Mouse (Mus musculus): ENCODE measurements around the gene Spg7.
"Not testable (repeated sequence)": the region's sequence is repeated elsewhere in the genome, so short reads cannot be mapped to it uniquely, and the experiment has no call there.

Spg7 gene

GRCm38 (mm10) chr8:123041008-123041773 is 21.6 kb upstream of the Spg7 start:
- peak in 1 of 2 experiments; percentile 60 for DNase-seq (ENCODE audit: low spot score in 2 of 2)

- no peak for DNase-seq (ENCODE audit: low spot score in 2 of 2)
Observed at GRCm38 (mm10) chr8:123041774-123042105, 21.0 kb upstream of the Spg7 start.

GRCm38 (mm10) chr8:123042158-123042973 is 20.4 kb upstream of the Spg7 start, which contains the start of gene Ankrd11:
Gene Ankrd11 (minus strand): TSS chr8:123042277.
- peak; percentile 97 to 100 for DNase-seq (ENCODE audit: low spot score in 2 of 2)

- no peak for DNase-seq (ENCODE audit: low spot score in 2 of 2)
Observed at GRCm38 (mm10) chr8:123042974-123043625, 19.6 kb upstream of the Spg7 start.

GRCm38 (mm10) chr8:123043941-123044340 is 18.8 kb upstream of the Spg7 start:
- DNase-seq (ENCODE audit: low spot score in 2 of 2), result no peak

GRCm38 (mm10) chr8:123044743-123045425 is 17.9 kb upstream of the Spg7 start:
- not testable (repeated sequence) for DNase-seq (ENCODE audit: low spot score in 2 of 2)

GRCm38 (mm10) chr8:123046706-123047105 is 16.0 kb upstream of the Spg7 start:
- DNase-seq (ENCODE audit: low spot score in 2 of 2), result no peak

- DNase-seq (ENCODE audit: low spot score in 2 of 2), result no peak
Observed at GRCm38 (mm10) chr8:123047827-123048226, 14.9 kb upstream of the Spg7 start.

GRCm38 (mm10) chr8:123048402-123048801 is 14.3 kb upstream of the Spg7 start:
- DNase-seq (ENCODE audit: low spot score in 2 of 2), result no peak

- DNase-seq (ENCODE audit: low spot score in 2 of 2), result no peak
Observed at GRCm38 (mm10) chr8:123051458-123051857, 11.3 kb upstream of the Spg7 start.

GRCm38 (mm10) chr8:123064072-123064471 is 1.3 kb downstream of the Spg7 start:
- DNase-seq (ENCODE audit: low spot score in 2 of 2), result no peak

GRCm38 (mm10) chr8:123064809-123065213 is 2.1 kb downstream of the Spg7 start:
- peak in 1 of 2 experiments; percentile 11 for DNase-seq (ENCODE audit: low spot score in 2 of 2)

GRCm38 (mm10) chr8:123065214-123066100 is 2.7 kb downstream of the Spg7 start:
- DNase-seq (ENCODE audit: low spot score in 2 of 2), result peak; percentile 91 to 92

- no peak for DNase-seq (ENCODE audit: low spot score in 2 of 2)
Observed at GRCm38 (mm10) chr8:123066101-123066683, 3.5 kb downstream of the Spg7 start.

- DNase-seq (ENCODE audit: low spot score in 2 of 2), result no peak
Observed at GRCm38 (mm10) chr8:123071176-123071575, 8.4 kb downstream of the Spg7 start.

- no peak for DNase-seq (ENCODE audit: low spot score in 2 of 2)
Observed at GRCm38 (mm10) chr8:123077213-123077612, 14.5 kb downstream of the Spg7 start.

- no peak for DNase-seq (ENCODE audit: low spot score in 2 of 2)
Observed at GRCm38 (mm10) chr8:123082993-123083392, 20.3 kb downstream of the Spg7 start.

GRCm38 (mm10) chr8:123083610-123084009 is 20.9 kb downstream of the Spg7 start:
- DNase-seq (ENCODE audit: low spot score in 2 of 2), result no peak

GRCm38 (mm10) chr8:123087289-123087688 is 24.5 kb downstream of the Spg7 start:
- DNase-seq (ENCODE audit: low spot score in 2 of 2), result no peak

- no peak for DNase-seq (ENCODE audit: low spot score in 2 of 2)
Observed at GRCm38 (mm10) chr8:123097216-123097615, 34.5 kb downstream of the Spg7 start.

Data from urinary bladder, adult 18-20 months (tissue).